Mouse (Mus musculus): ENCODE measurements around the gene Slc22a2. TPM values are rescaled to one million over a fixed set of nuclear protein-coding genes. Genes with fewer than 3 reads are reported as not detected.

Gene Slc22a2
- total RNA-seq, 2 experiments from 2014 or later, result 0.12 TPM; not detected in 1

Other genes with a start within 250 kb of the Slc22a2 start
- gene Plg, start 205.5 kb upstream of the Slc22a2 start, total RNA-seq (2021), result 1 to 10 TPM in 1 of 2 experiments, under 1 TPM in 1; 0.52 to 4.1 TPM
- gene Slc22a3, start 76.4 kb upstream of the Slc22a2 start, total RNA-seq (2021), result 1 to 10 TPM; 1.3 to 2.7 TPM
- not detected for gene Slc22a1, start 91.7 kb downstream of the Slc22a2 start, total RNA-seq (2021)
- gene Igf2r, start 185.5 kb downstream of the Slc22a2 start, total RNA-seq (2021), result 100 to 1,000 TPM; 178 to 206 TPM

Data from gastrocnemius, postnatal 4 days (tissue).